Mouse (Mus musculus) C2C12 (cell line): Measurements from ENCODE around the gene Nptx1.

Experiments used
- CTCF ChIP-seq: IDR thresholded peaks from one replicate; pipeline ENCODE4 v1.5.1; 2011; ENCODE audit not compliant: control insufficient read depth, insufficient read depth, insufficient read length
- FOSL1 ChIP-seq: IDR thresholded peaks from one replicate; pipeline ENCODE4 v1.8.0; 2011; ENCODE audit warnings: mild to moderate bottlenecking, low read length; ENCODE audit not compliant: poor library complexity, insufficient read depth, severe bottlenecking
- MAX ChIP-seq: IDR thresholded peaks from one replicate; pipeline ENCODE4 v1.6.1; 2011; ENCODE audit warnings: mild to moderate bottlenecking, control low read depth
- MYOD1 ChIP-seq: IDR thresholded peaks from one replicate; pipeline ENCODE4 v1.6.1; 2011; ENCODE audit warnings: low read depth; ENCODE audit not compliant: control insufficient read depth, insufficient read length
- MYOG ChIP-seq: IDR thresholded peaks from one replicate; pipeline ENCODE4 v1.6.1; 2011; ENCODE audit not compliant: control insufficient read depth, insufficient read length; ENCODE audit errors: extremely low read depth
- USF1 ChIP-seq: IDR thresholded peaks from one replicate; pipeline ENCODE4 v1.6.1; 2011; ENCODE audit warnings: low read depth, mild to moderate bottlenecking, control low read depth, moderate library complexity

DNA sequence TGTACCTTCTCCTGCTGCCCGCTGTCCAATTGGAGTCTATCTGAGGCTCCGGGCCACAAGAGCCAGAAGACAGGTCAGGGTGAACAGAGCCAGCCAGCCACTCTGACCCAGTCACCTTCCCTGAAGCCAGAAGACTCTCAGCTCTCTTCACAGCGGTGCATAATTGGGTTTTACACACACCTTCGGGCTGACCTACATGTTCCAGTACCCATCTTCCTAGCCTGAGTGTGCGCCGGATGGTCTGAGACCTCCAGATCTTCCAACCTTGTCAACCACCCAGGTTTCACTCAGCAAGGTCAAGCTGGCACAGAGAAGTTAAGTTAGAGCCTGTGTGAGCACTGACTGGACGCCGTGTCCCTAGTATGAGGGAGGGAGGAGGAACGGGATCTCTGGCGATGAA, 16.8 kb upstream of the Nptx1 start:
- TF ChIP-seq CTCF = no peak
- TF ChIP-seq MYOG = no peak
- TF ChIP-seq MYOD1 = no peak
- TF ChIP-seq MAX = no peak
- no peak for TF ChIP-seq USF1
- no peak for TF ChIP-seq FOSL1
